In the genomic region with DNA sequence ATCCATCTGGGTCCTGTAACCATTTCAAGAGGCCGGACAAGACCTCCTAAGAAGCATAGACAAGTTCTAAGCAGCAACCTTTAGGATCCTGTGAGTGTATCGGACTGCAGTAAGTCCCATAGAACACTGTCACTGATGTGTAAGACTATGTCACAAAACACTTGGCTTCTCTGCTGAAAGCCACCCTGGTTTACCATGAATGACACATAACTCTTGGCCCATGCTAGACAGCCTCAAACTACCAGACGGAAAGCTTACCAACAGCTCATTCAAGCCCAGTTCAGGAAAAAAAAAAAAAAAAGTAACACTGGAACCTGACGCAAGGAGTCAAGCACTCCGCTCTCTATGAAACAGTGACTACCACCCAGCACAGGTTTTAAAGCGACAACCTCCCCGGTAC, we compare ENCODE assay signal across 13 mouse cellular contexts. TPM values are rescaled to one million over a fixed set of nuclear protein-coding genes. Genes with fewer than 3 reads are reported as not detected.
DNase-seq lines count a peak whose midpoint lies in the region; ATAC-seq and TF ChIP-seq lines count a peak whose summit lies in the region.
"Had no signal": no experiment of that assay in that cellular context is flagged by ENCODE, and none has a peak within 500 bp of the region (broad histone marks: within the 10 kb centered on the region; RNA-seq: fewer than 3 reads in every experiment).

No protein-coding gene starts in this region.

- DNase-seq in embryonic facial prominence, embryonic 10.5 days (ENCODE audit: low spot score), result no peak
- DNase-seq in limb, embryonic 10.5 days (ENCODE audit: low spot score), result no peak
- no peak for DNase-seq in layer of hippocampus, adult 11-12 months (ENCODE audit: low spot score)
- DNase-seq: heart, adult 18-20 months; kidney, adult 11 months; kidney, postnatal 36 days; thymus, postnatal 4 days had no signal

- 0 out of 2 replicates have a peak, but pooled peaks cover 4% of the 10 kb centered on the region for H3K36me3 ChIP-seq in embryonic facial prominence, embryonic 13.5 days
- H3K36me3 ChIP-seq in embryonic facial prominence, embryonic 10.5 days (replicated peaks), result peaks cover 22% of the 10 kb centered on the region
- H3K36me3 ChIP-seq in limb, embryonic 13.5 days, result peaks cover 5% of the 10 kb centered on the region
- H3K36me3 ChIP-seq in limb, embryonic 10.5 days, result peaks cover 19% of the 10 kb centered on the region
- H3K36me3 ChIP-seq in intestine, postnatal 0 days (ENCODE audit: control insufficient read depth, insufficient read depth), result peaks cover 3% of the 10 kb centered on the region; the same call in 1 of the 2 replicates

- TF ChIP-seq POLR2A in olfactory bulb, adult 2 months (IDR thresholded peaks at IDR 0.05; ENCODE audit: insufficient read depth, low read depth, low read length), result no peak

- WGBS in embryonic facial prominence, embryonic 13.5 days, result 77% methylated on average over 7 of the region's 7 CpGs
- 88% methylated on average over 7 of the region's 7 CpGs for WGBS in embryonic facial prominence, embryonic 10.5 days
- 82% methylated on average over 7 of the region's 7 CpGs for WGBS in limb, embryonic 13.5 days
- 87% methylated on average over 7 of the region's 7 CpGs for WGBS in limb, embryonic 10.5 days
- 83% methylated on average over 7 of the region's 7 CpGs for WGBS in intestine, postnatal 0 days
- WGBS in olfactory bulb, adult 2 months, result 60% methylated on average over 7 of the region's 7 CpGs

- peaks cover 62% of the 10 kb centered on the region for H3K4me1 ChIP-seq in embryonic facial prominence, embryonic 13.5 days
- peaks cover 66% of the 10 kb centered on the region for H3K4me1 ChIP-seq in embryonic facial prominence, embryonic 10.5 days
- peaks cover 71% of the 10 kb centered on the region for H3K4me1 ChIP-seq in limb, embryonic 13.5 days
- peaks cover 72% of the 10 kb centered on the region for H3K4me1 ChIP-seq in limb, embryonic 10.5 days
- H3K4me1 ChIP-seq in intestine, postnatal 0 days (replicated peaks; ENCODE audit: control insufficient read depth, insufficient read depth, low read length), result 0 out of 2 replicates have a peak, but pooled peaks cover 8% of the 10 kb centered on the region
- H3K4me1 ChIP-seq in olfactory bulb, adult 2 months (ENCODE audit: control insufficient read depth, insufficient read depth, low read length), result peaks cover 18% of the 10 kb centered on the region

- peak overlapping the region; percentile 49 for H3K9ac ChIP-seq in embryonic facial prominence, embryonic 13.5 days
- H3K9ac ChIP-seq in limb, embryonic 13.5 days, result 0 out of 2 replicates have a peak overlapping the region, but pooled peaks have one; percentile 2
- H3K9ac ChIP-seq in intestine, postnatal 0 days (ENCODE audit: low read depth, low read length), result no peak overlapping the region

- no peak overlapping the region for H3K27ac ChIP-seq in embryonic facial prominence, embryonic 13.5 days
- no peak overlapping the region for H3K27ac ChIP-seq in embryonic facial prominence, embryonic 10.5 days (replicated peaks)
- no peak overlapping the region for H3K27ac ChIP-seq in limb, embryonic 13.5 days
- no peak overlapping the region for H3K27ac ChIP-seq in limb, embryonic 10.5 days
- H3K27ac ChIP-seq in intestine, postnatal 0 days (ENCODE audit: low read depth, low read length), result no peak overlapping the region
- H3K27ac ChIP-seq in olfactory bulb, adult 2 months (ENCODE audit: insufficient read depth, low read depth, low read length), result no peak overlapping the region

- no peak for TF ChIP-seq CTCF in intestine, postnatal 0 days (IDR thresholded peaks at IDR 0.05; ENCODE audit: low read depth)
- TF ChIP-seq CTCF in olfactory bulb, adult 2 months (IDR thresholded peaks at IDR 0.05; ENCODE audit: insufficient read depth, low read depth, low read length), result no peak

- peak overlapping the region; percentile 16; the same call in 1 of the 2 replicates for H3K4me2 ChIP-seq in embryonic facial prominence, embryonic 13.5 days
- H3K4me2 ChIP-seq in limb, embryonic 13.5 days (replicated peaks), result peak overlapping the region; percentile 98
- H3K4me2 ChIP-seq in intestine, postnatal 0 days (replicated peaks; ENCODE audit: low read depth), result 0 out of 2 replicates have a peak overlapping the region, but pooled peaks have one; percentile 1

- H3K27me3 ChIP-seq in embryonic facial prominence, embryonic 13.5 days, result no peaks in the 10 kb centered on the region
- no peaks in the 10 kb centered on the region for H3K27me3 ChIP-seq in embryonic facial prominence, embryonic 10.5 days (replicated peaks; ENCODE audit: low read depth, poor library complexity, severe bottlenecking)
- H3K27me3 ChIP-seq in limb, embryonic 13.5 days, result no peaks in the 10 kb centered on the region
- H3K27me3 ChIP-seq in limb, embryonic 10.5 days (ENCODE audit: low read depth, poor library complexity, severe bottlenecking), result no peaks in the 10 kb centered on the region
- H3K27me3 ChIP-seq in intestine, postnatal 0 days (replicated peaks; ENCODE audit: control insufficient read depth, insufficient read depth, low read length), result no peaks in the 10 kb centered on the region

- ATAC-seq in embryonic facial prominence, embryonic 13.5 days (ENCODE audit: insufficient number of reproducible peaks, insufficient read depth, low FRiP score, low TSS enrichment, low read depth), result no peak
- no peak for ATAC-seq in limb, embryonic 13.5 days (ENCODE audit: low FRiP score, low read depth)
- ATAC-seq in intestine, postnatal 0 days, result no peak
- ATAC-seq in CD4-positive, CD25-positive, alpha-beta regulatory T cell, adult 4 months, result no peak

- H3K9me3 ChIP-seq in embryonic facial prominence, embryonic 13.5 days, result no peaks in the 10 kb centered on the region
- no peaks in the 10 kb centered on the region for H3K9me3 ChIP-seq in embryonic facial prominence, embryonic 10.5 days
- H3K9me3 ChIP-seq in limb, embryonic 13.5 days, result no peaks in the 10 kb centered on the region
- H3K9me3 ChIP-seq in limb, embryonic 10.5 days (replicated peaks), result no peaks in the 10 kb centered on the region
- no peaks in the 10 kb centered on the region for H3K9me3 ChIP-seq in intestine, postnatal 0 days (ENCODE audit: control insufficient read depth)
- H3K9me3 ChIP-seq: G1E had no signal

- 0 out of 2 replicates have a peak overlapping the region, but pooled peaks have one; percentile 5 for H3K4me3 ChIP-seq in embryonic facial prominence, embryonic 13.5 days
- H3K4me3 ChIP-seq in embryonic facial prominence, embryonic 10.5 days, result no peak overlapping the region
- no peak overlapping the region for H3K4me3 ChIP-seq in limb, embryonic 13.5 days
- no peak overlapping the region for H3K4me3 ChIP-seq in limb, embryonic 10.5 days
- no peak overlapping the region for H3K4me3 ChIP-seq in intestine, postnatal 0 days (ENCODE audit: low read depth, low read length)
- H3K4me3 ChIP-seq in olfactory bulb, adult 2 months (ENCODE audit: insufficient read depth, low read depth, low read length), result peak overlapping the region; percentile 4; the same call in 1 of the 2 replicates

RNA-seq across cellular contexts. Expression of a gene that starts 3.4 kb away (rescaled TPM):
- 18.1 and 22.8 TPM in 2 replicates for polyA plus RNA-seq in embryonic facial prominence, embryonic 13.5 days (2015; fragmentation: Nextera tagmentation; extraction: Ambion mirVana)
- 14.1 and 14.9 TPM in 2 replicates for polyA plus RNA-seq in embryonic facial prominence, embryonic 10.5 days (2016; fragmentation: Nextera tagmentation; extraction: Ambion mirVana)
- 18.0 and 20.3 TPM in 2 replicates for polyA plus RNA-seq in limb, embryonic 13.5 days (2015; fragmentation: Nextera tagmentation; extraction: Ambion mirVana)
- polyA plus RNA-seq in limb, embryonic 10.5 days (2016; fragmentation: Nextera tagmentation; extraction: Ambion mirVana), result 13.7 and 14.1 TPM in 2 replicates
- 2.9 and 3.4 TPM in 2 replicates for polyA plus RNA-seq in intestine, postnatal 0 days (2015; fragmentation: Nextera tagmentation; extraction: Ambion mirVana)
- polyA plus RNA-seq in olfactory bulb, adult 2 months (2012; ENCODE audit: insufficient read depth, insufficient read length, low replicate concordance, missing spikeins), result 83.9 and 320 TPM in 2 replicates
- polyA plus RNA-seq in CD4-positive, CD25-positive, alpha-beta regulatory T cell, adult 4 months (2017; shearing (Covaris generic)), result 10 to 100 TPM; 34.7 to 41.1 TPM

RNA-seq across cellular contexts. Expression of a gene that starts 42.9 kb away (rescaled TPM):
- polyA plus RNA-seq in embryonic facial prominence, embryonic 13.5 days (2015; fragmentation: Nextera tagmentation; extraction: Ambion mirVana), result 678 and 698 TPM in 2 replicates
- 499 and 516 TPM in 2 replicates for polyA plus RNA-seq in embryonic facial prominence, embryonic 10.5 days (2016; fragmentation: Nextera tagmentation; extraction: Ambion mirVana)
- 613 and 626 TPM in 2 replicates for polyA plus RNA-seq in limb, embryonic 13.5 days (2015; fragmentation: Nextera tagmentation; extraction: Ambion mirVana)
- polyA plus RNA-seq in limb, embryonic 10.5 days (2016; fragmentation: Nextera tagmentation; extraction: Ambion mirVana), result 550 and 555 TPM in 2 replicates
- polyA plus RNA-seq in intestine, postnatal 0 days (2015; fragmentation: Nextera tagmentation; extraction: Ambion mirVana), result 1,311 and 1,336 TPM in 2 replicates
- polyA plus RNA-seq in olfactory bulb, adult 2 months (2012; ENCODE audit: insufficient read depth, insufficient read length, low replicate concordance, missing spikeins), result not detected in 2 replicates
- polyA plus RNA-seq in CD4-positive, CD25-positive, alpha-beta regulatory T cell, adult 4 months (2017; shearing (Covaris generic)), result 100 to 1,000 TPM; 416 to 524 TPM

Comparison
In these comparisons a context has a peak if more than half of its experiments do, and no peak if none do; other contexts are left out.
1. H3K4me3 ChIP-seq: peak in embryonic facial prominence, embryonic 13.5 days (single experiment) and olfactory bulb, adult 2 months (single experiment); none in embryonic facial prominence, embryonic 10.5 days (single experiment), limb, embryonic 13.5 days (single experiment), limb, embryonic 10.5 days (single experiment) and intestine, postnatal 0 days (single experiment).
2. H3K4me2 ChIP-seq: peak in every context shown above with its lines; median percentile 98 in limb, embryonic 13.5 days; 16 in embryonic facial prominence, embryonic 13.5 days; 1 in intestine, postnatal 0 days.
3. RNA of a gene that starts 42.9 kb away (polyA plus RNA-seq): 1,311 to 1,336 TPM in intestine, postnatal 0 days, 678 to 698 TPM in embryonic facial prominence, embryonic 13.5 days, 613 to 626 TPM in limb, embryonic 13.5 days, 550 to 555 TPM in limb, embryonic 10.5 days, 416 to 524 TPM in CD4-positive, CD25-positive, alpha-beta regulatory T cell, adult 4 months and 499 to 516 TPM in embryonic facial prominence, embryonic 10.5 days; not detected in olfactory bulb, adult 2 months; every median in the first group is over 100 times any median in the second.